Comparison of ENCODE assay signal across 8 mouse cellular contexts in genomic region chr2:94242406-94243052, GRCm38 (mm10).
DNase-seq lines count a peak whose midpoint lies in the region; ATAC-seq and TF ChIP-seq lines count a peak whose summit lies in the region.

No protein-coding gene starts in this region.

- no peak for TF ChIP-seq POLR2A in heart, adult 2 months (IDR thresholded peaks at IDR 0.05; ENCODE audit: insufficient read depth, low read depth, low read length)
- TF ChIP-seq POLR2A in bone marrow macrophage, adult 2 months (IDR thresholded peaks at IDR 0.05; ENCODE audit: borderline replicate concordance, low read depth, low read length) = no peak
- TF ChIP-seq POLR2A in limb, embryonic 14.5 days (IDR thresholded peaks at IDR 0.05; ENCODE audit: borderline replicate concordance, extremely low read depth, insufficient read depth, insufficient read length) = no peak
- TF ChIP-seq POLR2A in lung, adult 2 months (IDR thresholded peaks at IDR 0.05; ENCODE audit: borderline replicate concordance, extremely low read depth, low read depth, low read length) = no peak

- H3K9ac ChIP-seq in heart, embryonic 14.5 days (ENCODE audit: low read length) = no peak overlapping the region
- no peak overlapping the region for H3K9ac ChIP-seq in heart, adult 2 months (ENCODE audit: low read depth, low read length)
- H3K9ac ChIP-seq in forebrain, embryonic 12.5 days = no peak overlapping the region
- H3K9ac ChIP-seq in limb, embryonic 14.5 days (ENCODE audit: low read depth, low read length, severe bottlenecking) = no peak overlapping the region

- H3K9me3 ChIP-seq in heart, embryonic 14.5 days (ENCODE audit: control insufficient read depth, low read length) = no peaks in the 10 kb centered on the region
- H3K9me3 ChIP-seq in forebrain, embryonic 12.5 days = no peaks in the 10 kb centered on the region
- H3K9me3 ChIP-seq in limb, embryonic 14.5 days (ENCODE audit: control insufficient read depth, low read length) = no peaks in the 10 kb centered on the region

- peaks cover 26 to 54% of the 10 kb centered on the region in 2 experiments for H3K4me1 ChIP-seq in heart, embryonic 14.5 days (ENCODE audit: control insufficient read depth in 2 of 2, insufficient read depth in 2 of 2, low read length in 2 of 2)
- no peaks in the 10 kb centered on the region for H3K4me1 ChIP-seq in heart, adult 2 months (ENCODE audit: control insufficient read depth, insufficient read depth, low read length)
- H3K4me1 ChIP-seq in bone marrow macrophage, adult 2 months (ENCODE audit: control insufficient read depth, insufficient read depth, low read length) = no peaks in the 10 kb centered on the region
- peaks cover 74% of the 10 kb centered on the region for H3K4me1 ChIP-seq in forebrain, embryonic 12.5 days
- 0 out of 2 replicates have a peak, but pooled peaks cover 2% of the 10 kb centered on the region for H3K4me1 ChIP-seq in limb, embryonic 14.5 days (ENCODE audit: control insufficient read depth, insufficient read depth, low read length)
- H3K4me1 ChIP-seq in lung, adult 2 months (ENCODE audit: control insufficient read depth, insufficient read depth, low read length) = no peaks in the 10 kb centered on the region

- intact Hi-C loops in heart, adult 2 months (cut with DNase I) = loop anchor here (5.0 kb wide), 1 partner anchor 205 kb away; no protein-coding TSS in a partner anchor

- H3K4me2 ChIP-seq in heart, embryonic 14.5 days (ENCODE audit: low read length) = peak overlapping the region; percentile 85
- H3K4me2 ChIP-seq in forebrain, embryonic 12.5 days = peak overlapping the region; percentile 80
- H3K4me2 ChIP-seq in limb, embryonic 14.5 days (replicated peaks; ENCODE audit: low read depth, low read length, severe bottlenecking) = peak overlapping the region; percentile 28; the same call in 1 of the 2 replicates

- no peak for DNase-seq in heart, adult 2 months
- DNase-seq in limb, embryonic 14.5 days (ENCODE audit: low spot score) = no peak
- DNase-seq in urinary bladder, adult 18-20 months (ENCODE audit: low spot score in 2 of 2) = no peak
- DNase-seq in lung, adult 18-20 months = no peak
- DNase-seq in lung, adult 2 months = no peak

- TF ChIP-seq EP300 in heart, adult 2 months (IDR thresholded peaks at IDR 0.05; ENCODE audit: insufficient read depth, low read depth, low read length) = no peak

- no peak for ATAC-seq in heart, embryonic 14.5 days (ENCODE audit: insufficient number of reproducible peaks, insufficient read depth, low FRiP score, low read depth)
- no peak for ATAC-seq in forebrain, embryonic 12.5 days (ENCODE audit: low FRiP score)
- no peak for ATAC-seq in limb, embryonic 14.5 days (ENCODE audit: low FRiP score, low read depth)

- H3K36me3 ChIP-seq in heart, embryonic 14.5 days (ENCODE audit: control insufficient read depth, insufficient read depth, low read length) = no peaks in the 10 kb centered on the region
- H3K36me3 ChIP-seq in heart, adult 2 months (ENCODE audit: control insufficient read depth, insufficient read depth, low read length) = no peaks in the 10 kb centered on the region
- no peaks in the 10 kb centered on the region for H3K36me3 ChIP-seq in forebrain, embryonic 12.5 days (replicated peaks)
- H3K36me3 ChIP-seq in limb, embryonic 14.5 days (ENCODE audit: control insufficient read depth, insufficient read depth, low read length) = no peaks in the 10 kb centered on the region

- no peaks in the 10 kb centered on the region for H3K79me2 ChIP-seq in heart, adult 2 months (replicated peaks; ENCODE audit: control insufficient read depth, insufficient read depth, low read length)

- H3K27me3 ChIP-seq in heart, embryonic 14.5 days (ENCODE audit: control insufficient read depth, insufficient read depth, low read length) = peaks cover 92% of the 10 kb centered on the region
- H3K27me3 ChIP-seq in heart, adult 2 months (ENCODE audit: control insufficient read depth, insufficient read depth, low read length) = peaks cover 32% of the 10 kb centered on the region
- H3K27me3 ChIP-seq in forebrain, embryonic 12.5 days = peaks cover 98% of the 10 kb centered on the region
- H3K27me3 ChIP-seq in limb, embryonic 14.5 days (ENCODE audit: control insufficient read depth, insufficient read depth, low read length) = peaks cover 92% of the 10 kb centered on the region

- H3K27ac ChIP-seq in heart, embryonic 14.5 days (replicated peaks in 1 of 2; ENCODE audit: control insufficient read depth in 1 of 2, insufficient read depth in 1 of 2, low read depth in 2 of 2, low read length in 2 of 2) = no peak overlapping the region
- no peak overlapping the region for H3K27ac ChIP-seq in heart, adult 2 months
- H3K27ac ChIP-seq in bone marrow macrophage, adult 2 months (ENCODE audit: insufficient read depth, low read depth, low read length) = no peak overlapping the region
- H3K27ac ChIP-seq in forebrain, embryonic 12.5 days = no peak overlapping the region
- H3K27ac ChIP-seq in limb, embryonic 14.5 days (replicated peaks; ENCODE audit: low read depth, low read length) = no peak overlapping the region

- peak overlapping the region in 1 of 2 experiments; percentile 37; a peak in 2 of 4 replicates for H3K4me3 ChIP-seq in heart, embryonic 14.5 days (ENCODE audit: control insufficient read depth in 1 of 2, insufficient read depth in 1 of 2, low read depth in 1 of 2, low read length in 2 of 2)
- no peak overlapping the region for H3K4me3 ChIP-seq in heart, adult 2 months
- peak overlapping the region; percentile 41 for H3K4me3 ChIP-seq in bone marrow macrophage, adult 2 months (ENCODE audit: insufficient read depth, low read length)
- H3K4me3 ChIP-seq in forebrain, embryonic 12.5 days (replicated peaks) = peak overlapping the region; percentile 36
- H3K4me3 ChIP-seq in limb, embryonic 14.5 days (replicated peaks; ENCODE audit: low read length) = peak overlapping the region; percentile 18; the same call in 1 of the 2 replicates
- no peak overlapping the region for H3K4me3 ChIP-seq in lung, adult 2 months (replicated peaks; ENCODE audit: extremely low read depth, low read depth, low read length)

- under 1% methylated on average over 7 of the region's 7 CpGs for WGBS in heart, embryonic 14.5 days
- WGBS in heart, adult 2 months = 2% methylated on average over 7 of the region's 7 CpGs
- 0% methylated on average over 7 of the region's 7 CpGs for WGBS in forebrain, embryonic 12.5 days
- WGBS in limb, embryonic 14.5 days = under 1% methylated on average over 7 of the region's 7 CpGs
- WGBS in lung, adult 2 months = 0% methylated on average over 7 of the region's 7 CpGs

- no peak for TF ChIP-seq CTCF in heart, adult 2 months (IDR thresholded peaks at IDR 0.05)
- TF ChIP-seq CTCF in bone marrow macrophage, adult 2 months (IDR thresholded peaks at IDR 0.05; ENCODE audit: low read depth, low read length) = no peak
- TF ChIP-seq CTCF in lung, adult 2 months (IDR thresholded peaks at IDR 0.05; ENCODE audit: insufficient read depth, low read length) = no peak

Comparison
In these comparisons a context has a peak if more than half of its experiments do, and no peak if none do; other contexts are left out.
1. H3K4me2 ChIP-seq: peak in every context shown above with its lines; median percentile 85 in heart, embryonic 14.5 days; 80 in forebrain, embryonic 12.5 days; 28 in limb, embryonic 14.5 days.
2. H3K4me3 ChIP-seq: peak in bone marrow macrophage, adult 2 months (single experiment), forebrain, embryonic 12.5 days (single experiment) and limb, embryonic 14.5 days (single experiment); none in heart, adult 2 months (single experiment) and lung, adult 2 months (single experiment).